Mouse (Mus musculus) layer of hippocampus, adult 9-11 months (tissue): ENCODE data around the gene Cacnb2.

Source experiments
- DNase-seq: peaks from one replicate; pipeline ENCODE4 v3.0.0; 2022

Cacnb2 gene

GRCm38 (mm10) chr2:14989350-14989749 lies 386.5 kb downstream of the Cacnb2 start:
- DNase-seq: no peak

DNA sequence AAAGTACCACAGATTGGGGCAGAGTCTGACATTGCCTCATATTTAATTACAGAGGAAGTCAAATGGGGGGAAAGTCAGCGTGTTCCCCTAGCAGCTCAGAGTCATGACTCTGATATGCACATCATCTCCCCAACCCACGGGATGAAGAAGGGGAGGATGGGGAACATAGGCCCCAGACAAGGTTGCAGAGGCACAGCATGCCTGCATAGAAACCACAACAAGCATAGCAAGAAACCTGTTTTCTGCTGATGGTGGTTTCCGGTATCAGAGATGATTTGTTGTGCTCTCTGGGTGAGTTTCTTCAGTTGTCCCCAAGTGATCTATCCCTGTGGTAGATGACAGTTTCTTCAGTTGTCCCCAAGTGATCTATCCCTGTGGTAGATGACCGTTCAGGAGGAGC lies 389.6 kb downstream of the Cacnb2 start:
- no peak for DNase-seq

- DNase-seq: peak; percentile 14
These were observed 393.1 kb downstream of the Cacnb2 start for GRCm38 (mm10) chr2:14996036-14996435.

- DNase-seq: no peak
These were observed 394.9 kb downstream of the Cacnb2 start for GRCm38 (mm10) chr2:14997836-14998235.

DNA sequence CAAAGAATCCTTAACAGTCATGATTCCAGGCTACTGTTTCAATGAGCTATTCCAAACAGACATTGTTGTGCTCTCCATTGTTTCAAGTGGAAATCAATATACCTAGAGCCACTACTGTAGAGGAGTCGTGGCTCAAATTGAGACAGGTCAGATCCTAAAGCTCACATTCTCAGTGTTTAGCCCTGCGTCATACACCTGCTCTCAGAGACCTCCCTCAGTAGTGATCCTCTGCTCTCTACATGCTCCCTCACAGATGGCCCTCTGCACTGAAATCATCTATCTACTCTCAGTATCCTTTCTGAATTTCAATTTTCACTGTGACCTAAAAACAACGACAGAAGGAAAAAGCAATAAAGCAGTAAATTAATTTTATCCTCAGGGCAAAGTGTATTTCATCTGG lies 404.6 kb downstream of the Cacnb2 start:
- DNase-seq: no peak

- no peak for DNase-seq
These were observed 405.2 kb downstream of the Cacnb2 start for GRCm38 (mm10) chr2:15008072-15008471.

- DNase-seq: no peak
These were observed 423.9 kb downstream of the Cacnb2 start for GRCm38 (mm10) chr2:15026817-15027216.

DNA sequence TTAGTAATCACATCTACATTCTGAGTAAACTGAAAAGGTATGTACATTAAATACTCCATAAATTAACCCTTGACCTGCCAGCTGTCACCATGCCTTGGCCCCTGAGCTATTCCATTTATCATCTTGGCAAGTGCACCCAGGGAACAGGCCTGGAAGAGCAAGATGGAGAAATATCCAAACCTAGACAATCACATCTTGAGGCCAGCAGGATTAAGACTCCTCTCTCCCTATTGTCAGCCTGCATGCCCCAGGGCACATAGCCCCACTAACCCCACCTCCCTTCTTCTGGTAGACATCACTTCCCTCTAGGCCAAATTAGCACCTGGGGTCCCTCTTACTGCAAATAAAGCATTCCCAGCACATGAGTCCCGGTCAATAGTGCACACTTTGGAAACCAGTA lies 424.9 kb downstream of the Cacnb2 start:
- no peak for DNase-seq
